Mouse (Mus musculus): Measurements from ENCODE around the gene Orai3.
A peak's percentile ranks its signal among the peaks of the same experiment; 100 is the strongest.
"Not testable (repeated sequence)": the region's sequence is repeated elsewhere in the genome, so short reads cannot be mapped to it uniquely, and the experiment has no call there.

Gene Orai3

DNA sequence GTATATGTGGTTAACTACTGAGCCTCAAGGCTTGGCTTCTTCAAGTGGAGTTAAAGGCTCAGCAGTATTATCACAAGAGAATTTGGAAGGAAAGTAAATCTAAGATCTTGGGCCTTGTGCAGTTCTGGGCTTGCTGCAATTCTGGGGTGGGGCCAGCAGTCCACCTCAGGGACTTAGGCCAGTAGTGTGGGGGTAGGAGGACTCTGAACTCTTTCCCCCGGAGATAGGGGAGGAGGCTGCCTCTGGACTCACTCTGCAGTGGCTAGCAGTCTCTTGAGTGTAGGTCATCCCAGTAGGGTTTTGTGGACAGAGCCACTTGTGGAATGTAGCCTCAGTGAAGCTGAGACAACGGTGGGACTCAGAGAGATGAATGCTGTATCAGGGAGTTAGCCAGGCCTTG, 3.9 kb upstream of the Orai3 start:
- DNase-seq (ENCODE audit: low read depth) = no peak

DNA sequence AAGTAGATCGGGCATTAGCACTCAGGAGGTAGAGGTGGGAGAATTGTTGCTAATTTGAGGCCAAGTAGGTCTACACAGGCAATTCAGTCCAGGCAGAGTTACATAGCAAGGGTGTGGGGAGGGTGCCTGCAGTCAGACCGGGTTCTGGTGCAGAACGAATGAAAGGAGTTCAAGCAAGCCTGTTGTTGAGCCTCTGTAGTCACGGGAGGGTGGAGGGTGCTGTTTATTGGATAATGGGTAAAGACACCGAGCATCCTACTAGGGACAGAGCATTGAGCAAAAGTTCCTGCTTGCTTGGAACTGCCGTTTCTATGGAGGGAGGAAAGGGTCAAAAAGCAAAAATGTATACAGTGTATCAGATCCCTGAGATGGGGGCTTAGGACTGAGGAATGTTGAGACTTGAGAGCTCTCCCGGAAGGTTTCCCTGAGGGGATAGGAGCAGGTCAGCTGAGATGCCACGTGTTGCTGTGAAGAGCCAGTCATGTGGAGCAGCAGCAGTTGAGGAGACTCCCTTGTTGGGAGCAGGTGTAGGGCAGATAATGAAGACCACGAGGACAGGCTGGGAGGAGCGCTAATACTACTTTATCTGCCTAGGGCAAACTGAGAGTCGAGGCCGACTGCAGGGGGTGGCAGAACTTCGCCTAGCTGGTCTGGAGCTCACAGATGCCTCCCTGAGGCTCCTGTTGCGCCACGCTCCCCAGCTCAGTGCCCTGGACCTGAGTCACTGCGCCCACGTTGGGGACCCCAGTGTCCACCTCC, 2.6 kb upstream of the Orai3 start:
- DNase-seq (ENCODE audit: low read depth) = peak; percentile 87

DNA sequence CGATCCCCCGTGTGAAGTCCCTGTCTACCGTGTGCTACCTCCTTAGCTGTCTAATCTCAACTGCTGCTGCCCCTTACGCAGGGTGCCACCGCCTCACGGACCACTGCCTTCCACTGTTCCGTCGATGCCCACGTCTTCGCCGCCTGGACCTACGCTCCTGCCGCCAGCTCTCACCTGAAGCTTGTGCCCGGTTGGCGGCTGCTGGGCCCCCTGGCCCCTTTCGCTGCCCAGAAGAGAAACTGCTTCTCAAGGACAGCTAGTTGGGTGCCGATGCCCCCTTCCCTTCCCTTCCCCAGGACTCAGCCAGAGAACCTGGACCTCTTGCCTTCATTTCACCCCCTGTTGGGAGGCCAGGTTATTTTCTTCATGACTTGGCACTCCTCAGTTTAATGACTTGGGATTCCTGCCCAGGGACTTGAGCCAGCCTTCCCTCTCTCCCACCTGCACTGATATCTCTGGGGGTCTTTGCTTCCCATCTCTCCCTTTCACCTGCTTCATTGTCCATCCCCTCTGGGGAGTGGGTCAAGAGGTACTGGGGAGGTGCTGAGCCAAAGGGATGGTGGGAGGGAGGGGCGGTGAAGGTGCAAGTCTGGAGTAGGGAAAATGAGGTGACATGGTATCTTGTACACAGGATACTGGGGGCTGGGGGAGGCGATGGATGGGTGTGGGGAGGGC, 1.8 kb upstream of the Orai3 start:
- DNase-seq (ENCODE audit: low read depth) = no peak

DNA sequence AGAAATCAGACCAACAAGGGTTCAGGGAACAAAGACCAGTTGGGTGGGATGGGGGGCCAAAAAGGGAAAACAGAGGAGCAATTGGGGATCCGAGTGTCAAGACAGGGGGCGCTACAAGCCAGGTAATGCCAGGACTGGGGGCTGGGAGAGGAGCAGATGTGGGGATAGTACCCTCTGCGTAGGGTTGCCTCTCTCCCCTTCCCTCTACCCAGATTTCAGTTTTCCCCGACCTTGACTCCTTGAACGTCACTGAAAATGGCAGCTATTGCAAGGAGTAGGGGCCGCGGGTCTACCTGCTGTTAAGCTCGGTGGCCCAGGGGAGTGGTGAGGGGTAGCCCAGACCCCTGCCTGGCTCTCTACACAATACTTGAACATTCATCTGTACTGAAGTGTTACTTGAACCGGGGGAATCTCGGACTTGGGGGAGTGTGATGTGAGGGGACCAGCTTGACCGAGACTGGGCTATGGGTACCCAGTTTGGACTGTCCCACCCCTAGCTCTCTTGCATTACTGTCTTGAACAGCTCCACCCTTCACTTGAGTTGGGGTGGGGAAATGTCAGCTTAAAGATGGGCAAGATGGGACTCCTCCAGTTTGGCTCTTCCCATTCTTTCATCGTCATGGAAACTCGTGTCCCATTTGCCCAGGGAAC, 1.1 kb upstream of the Orai3 start:
- DNase-seq (ENCODE audit: low read depth) = no peak

DNA sequence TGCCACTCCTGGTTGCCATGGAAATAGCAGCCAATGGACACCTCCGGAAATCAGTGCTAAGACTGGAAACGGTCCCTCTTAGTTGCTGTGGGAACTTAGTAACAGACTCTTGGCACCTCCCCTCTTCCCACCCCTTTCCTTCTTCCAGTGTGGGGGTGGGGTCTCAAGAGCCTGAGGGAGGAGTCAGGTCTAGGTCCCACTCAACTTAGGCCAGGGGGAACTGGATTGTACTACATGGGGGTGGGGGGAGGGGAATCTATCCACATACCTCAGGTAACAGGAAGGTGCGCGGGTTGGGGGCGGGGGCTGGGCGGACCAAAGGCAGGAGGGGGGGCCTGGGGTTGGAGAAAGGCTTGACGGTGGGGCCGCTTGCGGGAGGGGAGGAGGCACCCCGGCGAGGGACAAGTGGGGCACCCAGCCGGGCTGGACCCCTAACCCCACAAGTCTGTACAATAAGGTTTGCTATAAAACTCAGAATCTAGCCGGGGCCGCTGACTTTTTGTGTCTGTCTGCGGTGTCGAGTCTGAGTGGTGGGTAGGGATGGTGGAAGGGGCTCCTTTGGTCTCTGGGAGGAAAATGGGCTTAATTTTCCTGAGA, 520 bp upstream of the Orai3 start:
- peak; percentile 55 for DNase-seq (ENCODE audit: low read depth)

DNA sequence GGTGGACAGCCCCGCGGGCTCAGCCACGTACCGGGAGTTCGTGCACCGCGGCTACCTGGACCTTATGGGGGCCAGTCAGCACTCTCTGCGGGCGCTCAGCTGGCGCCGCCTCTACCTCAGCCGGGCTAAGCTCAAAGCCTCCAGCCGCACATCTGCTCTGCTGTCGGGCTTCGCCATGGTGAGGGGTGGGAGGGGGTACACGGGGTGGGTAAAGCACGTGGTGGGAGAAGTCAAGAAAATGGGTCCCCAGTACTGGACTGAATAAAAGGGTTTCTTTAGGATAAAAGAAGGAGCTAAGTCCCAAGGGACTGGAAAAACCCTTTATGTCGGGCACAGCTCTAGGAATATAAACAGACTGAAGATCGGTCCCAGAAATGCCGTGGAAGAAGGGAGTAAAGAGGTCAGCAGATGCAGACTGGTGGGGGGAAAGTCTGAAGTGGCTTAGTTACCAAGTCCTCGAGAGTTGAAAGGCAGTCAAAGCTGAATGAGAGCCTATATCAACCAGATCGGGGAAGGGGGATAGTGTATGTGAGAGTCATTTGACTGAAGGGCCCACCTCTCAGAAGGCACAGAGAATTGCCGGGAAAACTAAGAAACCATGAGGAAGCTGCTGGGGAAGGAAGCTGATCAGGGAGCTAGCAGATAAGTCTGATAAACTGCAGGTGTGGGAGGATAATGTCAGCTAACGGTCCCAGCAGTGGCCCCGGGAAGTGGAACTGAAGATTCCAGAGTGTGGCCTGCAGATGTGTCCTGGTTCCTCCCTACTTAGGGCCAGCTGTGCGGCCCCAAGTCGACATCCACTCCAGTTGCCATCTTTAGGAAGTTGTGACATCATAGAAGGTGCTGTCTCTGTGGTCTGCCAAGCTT, 657 bp downstream of the Orai3 start:
- no peak for DNase-seq (ENCODE audit: low read depth)

DNA sequence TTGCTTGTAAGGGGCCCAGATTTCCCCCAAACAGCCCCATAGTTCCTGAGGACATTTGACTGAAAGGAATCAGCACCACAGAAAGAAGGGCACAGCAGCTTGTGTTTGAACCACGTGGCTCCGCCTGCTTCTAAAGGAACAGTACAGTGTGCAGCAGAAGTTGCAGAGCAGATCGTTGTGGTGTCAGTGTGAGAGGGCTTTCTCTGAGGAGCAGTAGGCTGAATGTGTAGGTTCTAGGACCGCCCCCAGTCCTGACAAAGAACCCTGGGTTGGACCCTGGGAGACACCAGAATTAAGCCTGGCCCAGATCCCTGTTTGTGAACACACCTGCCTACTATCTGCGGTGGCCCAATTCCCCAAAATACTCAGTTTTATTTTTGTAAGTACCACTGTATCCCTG, 1.6 kb downstream of the Orai3 start:
- DNase-seq (ENCODE audit: low read depth) = no peak

DNA sequence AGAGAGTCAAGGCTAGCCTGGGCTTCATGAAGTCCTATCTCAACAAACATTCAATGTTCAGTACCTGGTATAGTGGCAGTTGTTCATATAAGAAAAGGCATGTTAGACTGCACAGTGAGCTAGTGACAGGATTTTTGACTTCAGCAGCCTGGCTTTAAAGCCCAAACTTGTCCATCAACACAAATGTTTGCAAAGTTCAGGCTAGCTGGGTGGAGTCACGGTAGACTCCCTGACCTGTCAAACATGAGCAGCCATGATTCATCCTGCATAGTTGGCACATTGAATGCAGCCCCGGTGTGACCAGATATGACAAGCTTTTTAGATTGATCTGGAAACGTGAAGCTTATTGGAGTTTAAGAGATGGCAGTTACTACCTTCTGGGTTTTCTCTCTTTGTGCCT, 2.5 kb downstream of the Orai3 start:
- no peak for DNase-seq (ENCODE audit: low read depth)

DNA sequence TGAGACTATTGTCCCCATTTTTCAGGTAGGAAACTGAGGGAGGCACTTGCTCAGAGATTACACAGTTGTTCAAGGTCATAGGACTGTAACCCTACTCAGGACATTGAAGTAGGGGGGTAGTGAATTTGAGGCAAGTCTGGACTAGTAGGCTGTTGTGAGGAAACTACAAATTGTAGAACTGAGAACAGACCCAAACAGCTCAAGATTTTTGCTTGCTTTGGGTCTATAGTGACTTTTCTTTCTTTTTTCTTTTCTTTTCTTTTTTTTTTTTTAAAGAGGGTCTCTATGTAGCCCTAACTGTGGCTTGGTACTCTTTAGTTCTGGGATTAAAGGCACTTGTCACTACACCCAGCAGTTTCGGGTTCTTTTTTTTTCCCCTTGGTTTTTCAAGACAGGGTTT, 2.9 kb downstream of the Orai3 start:
- DNase-seq (ENCODE audit: low read depth) = no peak

DNA sequence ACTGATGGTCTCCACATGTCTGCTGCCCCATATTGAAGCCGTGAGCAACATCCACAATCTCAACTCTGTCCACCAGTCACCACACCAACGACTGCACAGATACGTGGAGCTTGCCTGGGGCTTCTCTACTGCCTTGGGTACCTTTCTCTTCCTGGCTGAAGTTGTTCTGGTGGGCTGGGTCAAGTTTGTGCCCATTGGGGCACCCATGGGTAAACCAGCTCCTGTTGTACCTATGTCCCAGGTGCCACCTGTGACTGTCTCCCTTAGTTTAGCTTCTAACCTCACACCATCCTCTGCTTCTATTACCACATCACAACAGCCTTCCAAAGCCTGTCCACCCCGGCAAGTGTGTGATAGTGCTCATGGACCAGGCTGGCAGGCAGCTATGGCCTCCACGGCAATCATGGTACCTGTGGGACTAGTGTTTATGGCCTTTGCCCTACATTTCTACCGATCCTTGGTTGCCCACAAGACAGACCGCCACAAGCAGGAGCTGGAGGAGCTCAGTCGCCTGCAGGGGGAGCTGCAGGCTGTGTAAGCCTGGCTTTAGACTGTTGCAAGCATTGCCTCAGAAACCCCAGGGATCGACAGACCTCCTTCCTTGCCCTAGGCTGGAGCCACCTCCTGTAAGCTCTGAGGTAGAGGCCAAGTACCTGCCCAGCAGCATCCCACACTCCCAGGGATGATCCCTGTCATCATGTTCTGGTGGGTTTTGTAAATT, 4.2 kb downstream of the Orai3 start:
- peak; percentile 82 for DNase-seq (ENCODE audit: low read depth)

DNA sequence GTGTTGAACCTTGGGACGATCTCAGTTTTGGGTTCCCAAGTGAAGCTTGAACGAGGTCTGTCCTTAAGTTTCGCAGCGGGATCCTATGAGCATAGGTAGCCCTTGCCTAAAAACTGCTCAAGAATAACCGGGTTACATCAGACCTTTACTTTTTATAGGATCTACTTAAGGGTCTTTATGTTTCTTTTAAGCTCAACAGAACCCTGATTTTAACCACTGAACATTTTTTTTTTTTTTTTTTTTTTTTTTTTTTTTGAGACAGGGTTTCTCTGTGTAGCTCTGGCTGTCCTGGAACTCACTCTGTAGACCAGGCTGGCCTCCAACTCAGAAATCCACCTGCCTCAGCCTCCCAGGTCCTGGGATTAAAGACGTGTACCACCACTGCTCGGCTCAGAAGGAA, 6.2 kb downstream of the Orai3 start:
- not testable (repeated sequence) for DNase-seq (ENCODE audit: low read depth)

DNA sequence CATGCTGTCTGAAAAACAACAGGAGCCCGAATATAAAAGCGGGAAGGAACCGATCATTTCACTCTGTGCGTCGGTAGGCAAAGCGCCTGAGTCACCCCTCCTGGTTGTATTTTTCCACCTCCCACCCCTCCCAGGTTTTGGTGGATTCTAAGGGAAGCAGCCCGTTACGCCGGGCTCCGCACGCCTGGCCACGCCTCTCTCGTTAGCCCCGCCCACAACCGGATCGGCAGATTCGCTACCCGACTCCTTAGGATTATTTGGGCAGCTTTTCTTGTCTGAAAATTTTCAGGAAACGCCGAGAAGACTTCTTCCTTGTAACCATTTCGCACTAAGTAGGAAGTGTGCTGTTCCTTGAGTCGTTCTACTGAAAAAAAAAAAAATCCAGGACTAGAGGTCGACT, 6.8 kb downstream of the Orai3 start, which contains the start of gene Setd1a:
Gene Setd1a (plus strand): TSS at position 245 of the 400 bp plus-strand sequence.
- peak; percentile 65 for DNase-seq (ENCODE audit: low read depth)

DNA sequence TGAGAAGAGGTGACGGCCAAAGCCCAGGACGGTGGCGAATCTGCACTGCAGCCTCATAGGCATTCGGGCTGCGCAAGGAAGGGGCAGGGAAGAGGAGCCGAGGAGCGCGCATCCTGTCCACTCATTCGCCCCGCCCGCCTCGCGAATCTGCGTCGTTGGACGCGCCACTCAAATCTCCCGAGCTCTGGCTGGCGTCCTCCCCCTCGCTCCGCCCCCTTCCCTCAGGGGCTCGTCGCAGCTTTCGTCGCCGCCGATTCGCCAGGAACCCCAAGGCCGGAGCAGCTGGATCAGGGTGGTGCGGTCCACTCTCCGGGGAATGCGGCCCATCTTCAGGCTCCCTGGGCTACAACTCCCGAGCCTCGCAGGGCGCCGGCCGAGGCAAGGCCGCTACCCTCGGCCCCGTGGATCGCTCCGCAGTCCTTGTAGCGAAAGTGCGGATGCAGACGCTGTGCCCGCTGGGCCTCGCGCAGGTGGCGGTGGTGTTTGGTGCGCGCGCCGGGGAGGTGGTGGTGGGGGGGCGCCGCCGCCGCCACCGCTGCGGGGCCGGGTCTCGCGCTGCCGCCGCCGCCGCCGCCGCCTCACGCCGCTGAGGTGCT, 7.4 kb downstream of the Orai3 start:
- peak; percentile 96 for DNase-seq (ENCODE audit: low read depth)

DNA sequence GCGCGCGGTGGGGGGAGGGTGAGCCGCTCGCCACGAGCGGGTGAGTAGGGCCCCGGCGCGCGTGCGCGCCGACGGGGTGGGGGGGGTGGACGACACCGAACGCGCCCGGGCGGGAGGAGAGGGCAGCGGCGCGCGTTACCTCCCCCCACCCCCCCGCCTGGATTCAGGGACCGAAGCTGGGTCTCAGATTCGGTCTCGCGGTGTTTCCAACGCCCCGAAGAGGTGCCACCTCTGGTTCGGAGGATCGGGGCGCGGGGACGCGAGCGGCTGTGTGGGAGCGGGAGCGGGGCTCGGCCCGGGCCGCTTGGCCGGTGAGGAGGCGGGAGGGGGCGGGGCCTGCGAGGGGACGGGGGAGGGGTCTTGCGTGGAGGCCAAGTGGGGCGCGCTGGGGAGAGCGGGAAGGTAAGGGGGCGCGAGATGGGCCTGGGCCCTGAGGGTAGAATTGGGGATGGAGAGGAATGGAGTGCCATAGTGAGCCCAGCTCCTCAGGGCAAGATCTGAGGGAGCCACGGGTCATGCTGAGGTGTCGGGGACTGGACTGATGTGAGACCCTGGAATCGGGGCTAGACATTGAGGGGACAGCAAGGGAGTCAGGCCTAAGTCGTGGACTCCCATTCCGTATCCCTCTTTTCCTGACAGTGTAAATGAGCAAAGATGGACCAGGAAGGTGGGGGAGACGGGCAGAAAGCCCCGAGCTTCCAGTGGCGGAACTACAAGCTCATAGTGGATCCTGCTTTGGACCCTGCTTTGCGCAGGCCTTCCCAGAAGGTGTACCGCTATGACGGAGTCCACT, 8.1 kb downstream of the Orai3 start:
- no peak for DNase-seq (ENCODE audit: low read depth)

DNA sequence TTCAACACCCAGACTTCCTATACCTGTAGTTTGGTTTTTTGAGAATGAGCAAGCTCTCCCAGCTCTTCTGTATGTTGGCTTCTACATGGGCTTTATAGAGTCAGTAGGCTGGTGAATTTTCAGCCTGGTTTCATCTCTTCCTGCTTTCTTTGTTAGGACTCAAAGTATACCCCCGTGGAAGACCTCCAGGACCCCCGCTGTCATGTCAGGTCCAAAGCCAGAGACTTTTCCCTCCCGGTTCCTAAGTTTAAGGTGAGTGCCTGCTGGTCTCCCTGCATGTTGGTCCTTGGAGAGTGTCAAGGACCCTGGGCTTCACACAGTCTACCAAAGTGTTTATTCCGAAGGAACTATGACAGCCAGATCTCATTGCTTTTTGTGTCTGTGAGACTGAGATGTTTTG, 8.7 kb downstream of the Orai3 start:
- no peak for DNase-seq (ENCODE audit: low read depth)

DNA sequence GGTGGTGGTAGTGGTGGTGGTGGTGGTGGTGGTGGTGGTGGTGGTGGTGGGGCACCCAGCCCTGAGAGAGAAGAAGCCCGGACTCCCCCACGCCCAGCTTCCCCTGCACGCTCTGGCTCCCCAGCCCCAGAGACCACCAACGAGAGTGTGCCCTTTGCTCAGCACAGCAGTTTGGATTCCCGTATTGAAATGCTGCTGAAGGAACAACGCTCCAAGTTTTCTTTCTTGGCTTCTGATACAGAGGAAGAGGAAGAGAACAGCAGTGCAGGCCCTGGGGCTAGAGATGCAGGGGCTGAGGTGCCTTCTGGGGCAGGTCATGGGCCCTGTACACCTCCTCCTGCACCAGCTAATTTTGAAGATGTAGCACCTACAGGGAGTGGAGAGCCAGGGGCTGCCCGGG, 15.7 kb downstream of the Orai3 start, which contains the start of gene Gm49388:
Gene Gm49388 (plus strand): TSS at position 301 of the 400 bp plus-strand sequence.
- DNase-seq (ENCODE audit: low read depth) = no peak

DNA sequence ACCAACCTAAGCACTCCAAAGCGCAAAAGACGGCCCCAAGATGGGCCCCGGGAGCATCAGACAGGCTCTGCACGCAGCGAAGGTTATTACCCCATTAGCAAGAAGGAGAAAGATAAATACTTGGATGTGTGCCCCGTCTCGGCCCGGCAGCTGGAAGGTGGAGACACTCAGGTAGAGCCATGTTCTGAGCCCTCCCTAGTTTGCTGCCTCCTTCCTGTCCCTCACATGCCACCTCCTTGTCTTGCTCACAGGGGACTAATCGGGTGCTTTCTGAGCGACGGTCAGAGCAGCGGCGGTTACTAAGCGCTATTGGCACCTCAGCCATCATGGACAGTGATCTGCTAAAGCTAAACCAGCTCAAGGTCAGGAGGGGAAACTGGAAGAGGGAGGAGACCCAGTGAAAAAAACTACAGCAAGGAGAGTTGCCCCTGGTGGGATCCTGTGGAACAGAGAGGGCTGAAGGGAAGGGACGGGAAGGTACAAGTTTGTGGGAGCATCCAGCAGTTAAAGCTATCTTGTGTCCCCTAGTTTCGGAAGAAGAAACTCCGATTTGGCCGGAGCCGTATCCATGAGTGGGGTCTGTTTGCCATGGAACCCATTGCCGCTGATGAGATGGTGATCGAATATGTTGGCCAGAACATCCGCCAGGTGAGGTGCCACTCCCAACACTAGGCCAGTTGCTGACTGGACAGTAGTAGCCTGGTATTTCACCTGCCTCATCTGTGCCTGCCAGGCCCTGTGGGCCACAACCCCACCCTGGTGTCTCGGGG, 27.6 kb downstream of the Orai3 start:
- DNase-seq (ENCODE audit: low read depth) = no peak

DNA sequence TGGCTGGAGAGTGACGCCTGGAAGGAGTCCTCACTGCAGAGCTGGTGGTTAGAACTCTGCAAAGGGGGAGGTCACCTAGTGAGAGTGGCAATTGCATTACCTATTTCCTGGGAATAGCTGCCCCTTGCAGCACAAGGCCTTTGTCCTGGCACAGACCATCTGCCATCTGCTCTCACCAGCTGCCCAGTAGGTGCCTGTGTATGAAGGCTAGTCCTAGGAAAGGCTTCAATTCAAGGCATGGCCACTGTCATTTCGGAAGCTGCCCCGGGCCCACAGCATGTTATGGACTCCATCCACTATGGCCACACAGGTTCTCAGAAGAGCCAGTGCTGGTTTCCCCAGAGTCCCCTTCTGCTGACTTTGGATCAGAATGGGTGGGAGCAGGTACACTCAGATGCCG, 29.0 kb downstream of the Orai3 start:
- no peak for DNase-seq (ENCODE audit: low read depth)

DNA sequence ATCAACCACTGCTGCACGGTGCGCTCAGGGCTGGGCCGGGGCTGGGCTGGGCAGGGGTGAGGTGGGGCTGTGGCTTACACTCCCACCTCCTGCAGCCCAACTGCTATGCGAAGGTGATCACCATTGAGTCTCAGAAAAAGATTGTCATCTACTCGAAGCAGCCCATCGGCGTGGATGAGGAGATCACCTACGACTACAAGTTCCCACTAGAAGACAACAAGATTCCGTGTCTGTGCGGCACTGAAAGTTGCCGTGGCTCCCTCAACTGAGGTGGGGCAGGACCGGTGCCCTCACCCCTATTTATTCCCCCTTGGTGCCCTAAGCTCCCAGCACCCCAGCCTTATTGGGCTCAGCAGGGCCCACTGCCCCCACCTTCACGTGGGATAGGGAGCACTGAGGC, 29.6 kb downstream of the Orai3 start:
- no peak for DNase-seq (ENCODE audit: low read depth)

Data from c-Kit-positive CD71-positive TER-119-negative erythroid progenitor cells, embryonic 14.5 days (primary cell).